Mouse (Mus musculus) embryonic facial prominence, embryonic 15.5 days (tissue): ENCODE measurements around the gene Gipr. TPM values are rescaled to one million over a fixed set of nuclear protein-coding genes. Genes with fewer than 3 reads are reported as not detected.
"Not testable (repeated sequence)": the region's sequence is repeated elsewhere in the genome, so short reads cannot be mapped to it uniquely, and the experiment has no call there.

Source experiments
- ATAC-seq: fragments of 200-750 bp; cut with Nextera tagmentation; 2 replicates; pipeline ENCODE4 v1.8.0; 2017; ENCODE audit warnings: low read depth, moderate TSS enrichment; ENCODE audit not compliant: insufficient number of reproducible peaks, low FRiP score, low TSS enrichment
- H3K27ac ChIP-seq: fragments of 300-500 bp; sonication (generic); replicated peaks from 2 replicates; pipeline ENCODE4 v1.5.1; 2015; ENCODE audit warnings: mild to moderate bottlenecking, inconsistent platforms
- H3K27me3 ChIP-seq: fragments of 300-500 bp; sonication (generic); 2 replicates; pipeline ENCODE4 v1.6.1; 2015; ENCODE audit warnings: inconsistent platforms
- H3K36me3 ChIP-seq: fragments of 300-500 bp; sonication (generic); 2 replicates; pipeline ENCODE4 v1.6.1; 2015; ENCODE audit warnings: mild to moderate bottlenecking, inconsistent platforms
- H3K4me1 ChIP-seq: fragments of 300-500 bp; sonication (generic); 2 replicates; pipeline ENCODE4 v1.6.1; 2015; ENCODE audit warnings: inconsistent platforms
- H3K4me2 ChIP-seq: fragments of 300-500 bp; sonication (generic); replicated peaks from 2 replicates; pipeline ENCODE4 v1.6.1; 2015; ENCODE audit warnings: mild to moderate bottlenecking, inconsistent platforms
- H3K4me3 ChIP-seq: fragments of 300-500 bp; sonication (generic); replicated peaks from 2 replicates; pipeline ENCODE4 v1.5.1; 2015; ENCODE audit warnings: mild to moderate bottlenecking, inconsistent platforms
- H3K9ac ChIP-seq: fragments of 300-500 bp; sonication (generic); 2 replicates; pipeline ENCODE4 v1.6.1; 2015; ENCODE audit warnings: inconsistent platforms
- H3K9me3 ChIP-seq: fragments of 300-500 bp; sonication (generic); replicated peaks from 2 replicates; pipeline ENCODE4 v1.6.1; 2016; ENCODE audit warnings: inconsistent platforms
- WGBS: fragments of 180-500 bp; shearing (Covaris S2); methylation state at CpG from one replicate; pipeline ENCODE4 v1.1.7; 2015; 5-methylcytosine and 5-hydroxymethylcytosine counted together
- polyA plus RNA-seq: library from polyadenylated mRNA; unstranded; fragments of >200 nt; fragmentation: Nextera tagmentation; extraction: Ambion mirVana; gene quantifications from 2 replicates; pipeline ENCODE4 v1.2.1, GENCODE M21; 2015

Gene Gipr
- polyA plus RNA-seq, 1 experiment from 2014 or later, result 0.68 TPM

- WGBS, result 28% methylated on average over 12 of the region's 12 CpGs
- peak overlapping the region; percentile 10 for H3K4me2 ChIP-seq
- ATAC-seq, result 0 out of 2 replicates have a peak, but pooled peaks have one; percentile 0
These were observed 2.2 kb downstream of the Gipr start for GRCm38 (mm10) chr7:19163752-19164151.

GRCm38 (mm10) chr7:19162928-19163327 lies 3.0 kb downstream of the Gipr start:
- Histone ChIP-seq H3K9ac (no peak overlapping the region), H3K4me3 (no peak overlapping the region), H3K9me3 (no peaks in the 10 kb centered on the region), H3K36me3 (no peaks in the 10 kb centered on the region), H3K4me2 (no peak overlapping the region), H3K27me3 (peaks cover 37% of the 10 kb centered on the region), H3K27ac (no peak overlapping the region), H3K4me1 (peaks cover 38% of the 10 kb centered on the region)
- no peak for ATAC-seq
- whole genome bisulfite sequencing, result 76% methylated on average over 7 of the region's 7 CpGs

More at GRCm38 (mm10) chr7:19163752-19164151, 2.2 kb downstream of the Gipr start:
- Histone ChIP-seq H3K27me3 (peaks cover 37% of the 10 kb centered on the region), H3K4me3 (no peak overlapping the region), H3K4me1 (peaks cover 38% of the 10 kb centered on the region), H3K9ac (no peak overlapping the region), H3K9me3 (no peaks in the 10 kb centered on the region), H3K36me3 (no peaks in the 10 kb centered on the region), H3K27ac (no peak overlapping the region)

GRCm38 (mm10) chr7:19160115-19160514 lies 5.8 kb downstream of the Gipr start:
- Histone ChIP-seq H3K9ac (0 out of 2 replicates have a peak overlapping the region, but pooled peaks have one; percentile 37), H3K4me1 (peaks cover 41% of the 10 kb centered on the region), H3K9me3 (no peaks in the 10 kb centered on the region), H3K4me2 (peak overlapping the region; percentile 75), H3K4me3 (peak overlapping the region; percentile 41), H3K27ac (no peak overlapping the region), H3K36me3 (peaks cover 6% of the 10 kb centered on the region; the same call in 1 of the 2 replicates), H3K27me3 (peaks cover 29% of the 10 kb centered on the region)
- WGBS, result 3% methylated on average over 20 of the region's 20 CpGs
- ATAC-seq, result no peak

GRCm38 (mm10) chr7:19159411-19159810 lies 6.5 kb downstream of the Gipr start:
- Histone ChIP-seq H3K27me3 (peaks cover 22% of the 10 kb centered on the region), H3K27ac (no peak overlapping the region), H3K9me3 (no peaks in the 10 kb centered on the region), H3K36me3 (peaks cover 10% of the 10 kb centered on the region; the same call in 1 of the 2 replicates), H3K4me3 (peak overlapping the region; percentile 41; the same call in 1 of the 2 replicates), H3K4me1 (peaks cover 33% of the 10 kb centered on the region), H3K9ac (0 out of 2 replicates have a peak overlapping the region, but pooled peaks have one; percentile 15), H3K4me2 (peak overlapping the region; percentile 75)
- ATAC-seq, result no peak
- WGBS, result 12% methylated on average over 18 of the region's 18 CpGs

- WGBS, result 61% methylated on average over 11 of the region's 11 CpGs
- Histone ChIP-seq H3K9me3 (no peaks in the 10 kb centered on the region), H3K4me3 (no peak overlapping the region), H3K9ac (no peak overlapping the region), H3K4me1 (peaks cover 25% of the 10 kb centered on the region), H3K27ac (no peak overlapping the region), H3K4me2 (no peak overlapping the region), H3K27me3 (peaks cover 18% of the 10 kb centered on the region), H3K36me3 (peaks cover 18% of the 10 kb centered on the region)
- no peak for ATAC-seq
These were observed 7.3 kb downstream of the Gipr start for GRCm38 (mm10) chr7:19158601-19159000.

- Histone ChIP-seq H3K36me3 (peaks cover 30% of the 10 kb centered on the region), H3K4me3 (no peak overlapping the region), H3K4me2 (peak overlapping the region; percentile 26), H3K9me3 (no peaks in the 10 kb centered on the region), H3K27me3 (peaks cover 15% of the 10 kb centered on the region), H3K27ac (no peak overlapping the region), H3K4me1 (peaks cover 24% of the 10 kb centered on the region), H3K9ac (no peak overlapping the region)
- ATAC-seq, result peak; percentile 59; the same call in 1 of the 2 replicates
- WGBS, result 5% methylated on average over 30 of the region's 30 CpGs
These were observed 8.6 kb downstream of the Gipr start for GRCm38 (mm10) chr7:19157160-19157800.

- Histone ChIP-seq H3K9me3 (no peaks in the 10 kb centered on the region), H3K36me3 (peaks cover 42% of the 10 kb centered on the region), H3K27me3 (peaks cover 15% of the 10 kb centered on the region), H3K9ac (no peak overlapping the region), H3K4me1 (peaks cover 24% of the 10 kb centered on the region), H3K4me3 (no peak overlapping the region), H3K4me2 (no peak overlapping the region), H3K27ac (0 out of 2 replicates have a peak overlapping the region, but pooled peaks have one; percentile 28)
- no peak for ATAC-seq
- 43% methylated on average over 13 of the region's 13 CpGs for WGBS
These were observed 10.0 kb downstream of the Gipr start for GRCm38 (mm10) chr7:19155825-19156475.

- Histone ChIP-seq H3K4me2 (no peak overlapping the region), H3K4me1 (peaks cover 24% of the 10 kb centered on the region), H3K36me3 (peaks cover 42% of the 10 kb centered on the region), H3K27me3 (peaks cover 6% of the 10 kb centered on the region), H3K27ac (no peak overlapping the region), H3K9ac (no peak overlapping the region), H3K9me3 (no peaks in the 10 kb centered on the region), H3K4me3 (no peak overlapping the region)
- 83% methylated on average over 8 of the region's 8 CpGs for WGBS
- no peak for ATAC-seq
These were observed 11.1 kb downstream of the Gipr start for GRCm38 (mm10) chr7:19154796-19155195.

- H3K27ac ChIP-seq, H3K9me3 ChIP-seq, H3K27me3 ChIP-seq, ATAC-seq, H3K9ac ChIP-seq, H3K4me2 ChIP-seq: not testable (repeated sequence)
- 88% methylated on average over 10 of the region's 10 CpGs for WGBS
- Histone ChIP-seq H3K36me3 (peaks cover 38% of the 10 kb centered on the region), H3K4me3 (peak overlapping the region; percentile 66; the same call in 1 of the 2 replicates), H3K4me1 (peaks cover 23% of the 10 kb centered on the region)
These were observed 14.8 kb downstream of the Gipr start for GRCm38 (mm10) chr7:19151121-19151520.

- H3K4me1 ChIP-seq, result peaks cover 23% of the 10 kb centered on the region
- H3K27me3 ChIP-seq, result no peaks in the 10 kb centered on the region
- ATAC-seq, result peak; percentile 89
- H3K4me2 ChIP-seq, result peak within 1 kb of the TSS; percentile 84
- peak within 1 kb of the TSS; percentile 84 for H3K27ac ChIP-seq
- peaks cover 34% of the 10 kb centered on the region for H3K36me3 ChIP-seq
- no peaks in the 10 kb centered on the region for H3K9me3 ChIP-seq
- WGBS, result under 1% methylated on average over 24 of the region's 24 CpGs
- peak within 1 kb of the TSS; percentile 75 for H3K9ac ChIP-seq
- peak within 1 kb of the TSS; percentile 66 for H3K4me3 ChIP-seq
These were observed 16.3 kb downstream of the Gipr start, which contains the start of gene Snrpd2 for GRCm38 (mm10) chr7:19149626-19150025. Gene Snrpd2 (plus strand): TSS chr7:19149722.

GRCm38 (mm10) chr7:19148875-19149541 lies 16.9 kb downstream of the Gipr start, which contains the start of gene Qpctl:
Gene Qpctl (minus strand): TSS chr7:19149291.
- Histone ChIP-seq H3K4me2 (peak within 1 kb of the TSS; percentile 84), H3K9ac (peak within 1 kb of the TSS; percentile 75), H3K4me3 (peak within 1 kb of the TSS; percentile 66), H3K36me3 (peaks cover 28% of the 10 kb centered on the region), H3K4me1 (peaks cover 23% of the 10 kb centered on the region), H3K9me3 (no peaks in the 10 kb centered on the region), H3K27me3 (no peaks in the 10 kb centered on the region), H3K27ac (peak within 1 kb of the TSS; percentile 84)
- peak; percentile 98 for ATAC-seq
- under 1% methylated on average over 43 of the region's 43 CpGs for WGBS
